Mouse (Mus musculus) neural tube, embryonic 12.5 days (tissue): ENCODE data around the gene Tmem151b. TPM values are rescaled to one million over a fixed set of nuclear protein-coding genes. Genes with fewer than 3 reads are reported as not detected.

ENCODE experiments used
- ATAC-seq: fragments of 200-750 bp; cut with Nextera tagmentation; 2 replicates; pipeline ENCODE4 v1.8.0; 2017; ENCODE audit warnings: low read depth, mild to moderate bottlenecking, moderate TSS enrichment, moderate library complexity; ENCODE audit not compliant: low FRiP score
- H3K27ac ChIP-seq: fragments of 300-500 bp; sonication (generic); 2 replicates; pipeline ENCODE4 v1.5.1; 2016
- H3K27me3 ChIP-seq: fragments of 300-500 bp; sonication (generic); replicated peaks from 2 replicates; pipeline ENCODE4 v1.6.1; 2016; ENCODE audit warnings: mild to moderate bottlenecking
- H3K36me3 ChIP-seq: fragments of 300-500 bp; sonication (generic); 2 replicates; pipeline ENCODE4 v1.6.1; 2016; ENCODE audit warnings: mild to moderate bottlenecking
- H3K4me1 ChIP-seq: fragments of 300-500 bp; sonication (generic); 2 replicates; pipeline ENCODE4 v1.6.1; 2016
- H3K4me2 ChIP-seq: fragments of 300-500 bp; sonication (generic); replicated peaks from 2 replicates; pipeline ENCODE4 v1.6.1; 2016; ENCODE audit warnings: mild to moderate bottlenecking
- H3K4me3 ChIP-seq: fragments of 300-500 bp; sonication (generic); 2 replicates; pipeline ENCODE4 v1.5.1; 2016
- H3K9ac ChIP-seq: fragments of 300-500 bp; sonication (generic); 2 replicates; pipeline ENCODE4 v1.6.1; 2016; ENCODE audit warnings: mild to moderate bottlenecking
- H3K9me3 ChIP-seq: fragments of 300-500 bp; sonication (generic); 2 replicates; pipeline ENCODE4 v1.6.1; 2016; ENCODE audit warnings: mild to moderate bottlenecking
- WGBS: fragments of 180-500 bp; shearing (Covaris S2); methylation state at CpG from one replicate; pipeline ENCODE4 v1.1.7; 2016; 5-methylcytosine and 5-hydroxymethylcytosine counted together
- polyA plus RNA-seq: library from polyadenylated mRNA; unstranded; fragments of >200 nt; fragmentation: Nextera tagmentation; extraction: Ambion mirVana; gene quantifications from 2 replicates; pipeline ENCODE4 v1.2.1, GENCODE M21; 2016

The Tmem151b gene
- polyA plus RNA-seq, 1 experiment from 2014 or later, result 10.5 TPM

- no peak overlapping the region for H3K9ac ChIP-seq
Measured at GRCm38 (mm10) chr17:45582188-45582587, 32.7 kb upstream of the Tmem151b start.

GRCm38 (mm10) chr17:45581567-45581983 is 32.1 kb upstream of the Tmem151b start:
- Histone ChIP-seq H3K27ac (no peak overlapping the region), H3K4me3 (no peak overlapping the region), H3K9ac (no peak overlapping the region), H3K9me3 (no peaks in the 10 kb centered on the region), H3K4me1 (peaks cover 16% of the 10 kb centered on the region; the same call in 1 of the 2 replicates), H3K36me3 (no peaks in the 10 kb centered on the region), H3K4me2 (no peak overlapping the region), H3K27me3 (no peaks in the 10 kb centered on the region)
- 19% methylated on average over 2 of the region's 2 CpGs for WGBS
- ATAC-seq, result peak; percentile 35; the same call in 1 of the 2 replicates

More at GRCm38 (mm10) chr17:45582188-45582587, 32.7 kb upstream of the Tmem151b start:
- Histone ChIP-seq H3K27ac (no peak overlapping the region), H3K4me3 (no peak overlapping the region), H3K27me3 (no peaks in the 10 kb centered on the region), H3K9me3 (no peaks in the 10 kb centered on the region), H3K36me3 (peaks cover 5% of the 10 kb centered on the region; the same call in 1 of the 2 replicates), H3K4me2 (no peak overlapping the region), H3K4me1 (peaks cover 16% of the 10 kb centered on the region; the same call in 1 of the 2 replicates)
- ATAC-seq, result no peak
- WGBS, result 96% methylated on average over 6 of the region's 6 CpGs

GRCm38 (mm10) chr17:45580958-45581477 is 31.5 kb upstream of the Tmem151b start:
- no peak overlapping the region for H3K4me3 ChIP-seq
- no peak overlapping the region for H3K4me2 ChIP-seq
- H3K27ac ChIP-seq, result no peak overlapping the region
- WGBS, result 54% methylated on average over 12 of the region's 12 CpGs
- ATAC-seq, result no peak
- H3K27me3 ChIP-seq, result no peaks in the 10 kb centered on the region
- no peak overlapping the region for H3K9ac ChIP-seq
- no peaks in the 10 kb centered on the region for H3K36me3 ChIP-seq
- H3K4me1 ChIP-seq, result peaks cover 16% of the 10 kb centered on the region; the same call in 1 of the 2 replicates
- no peaks in the 10 kb centered on the region for H3K9me3 ChIP-seq

- ATAC-seq, result no peak
- Histone ChIP-seq H3K4me3 (no peak overlapping the region), H3K9me3 (no peaks in the 10 kb centered on the region), H3K4me1 (peaks cover 17% of the 10 kb centered on the region), H3K27me3 (no peaks in the 10 kb centered on the region), H3K36me3 (no peaks in the 10 kb centered on the region), H3K4me2 (no peak overlapping the region), H3K27ac (no peak overlapping the region), H3K9ac (no peak overlapping the region)
- 85% methylated on average over 4 of the region's 4 CpGs for WGBS
Measured at GRCm38 (mm10) chr17:45579554-45579953, 30.1 kb upstream of the Tmem151b start.

- H3K9me3 ChIP-seq, result no peaks in the 10 kb centered on the region
- H3K36me3 ChIP-seq, result no peaks in the 10 kb centered on the region
- H3K9ac ChIP-seq, result no peak overlapping the region
- no peak overlapping the region for H3K4me2 ChIP-seq
- 78% methylated on average over 7 of the region's 7 CpGs for WGBS
- no peak for ATAC-seq
- peaks cover 16% of the 10 kb centered on the region for H3K4me1 ChIP-seq
- no peaks in the 10 kb centered on the region for H3K27me3 ChIP-seq
- H3K4me3 ChIP-seq, result no peak overlapping the region
- no peak overlapping the region for H3K27ac ChIP-seq
Measured at GRCm38 (mm10) chr17:45578843-45579242, 29.4 kb upstream of the Tmem151b start.

DNA sequence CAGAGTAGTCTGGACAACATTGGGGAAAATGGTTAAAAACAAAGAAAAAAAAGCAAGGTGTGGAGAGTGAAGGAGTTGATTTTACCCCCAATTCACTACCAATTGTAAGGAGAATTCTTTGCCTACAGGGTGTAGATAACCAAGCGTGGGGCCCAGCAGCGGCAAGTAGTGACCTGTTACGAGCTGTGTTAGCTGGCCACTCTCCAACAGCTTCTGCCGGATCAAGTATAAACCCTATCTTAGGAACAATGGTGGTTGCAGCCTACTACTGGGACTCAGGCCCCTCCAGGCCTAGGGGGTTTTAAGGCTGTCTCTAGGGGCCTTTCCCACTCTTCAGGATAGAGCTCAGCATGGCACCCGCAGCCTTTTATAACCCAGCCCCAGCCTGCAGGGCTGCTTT is 28.8 kb upstream of the Tmem151b start:
- Histone ChIP-seq H3K4me2 (no peak overlapping the region), H3K27ac (no peak overlapping the region), H3K4me1 (peaks cover 16% of the 10 kb centered on the region), H3K9me3 (no peaks in the 10 kb centered on the region), H3K36me3 (no peaks in the 10 kb centered on the region), H3K27me3 (no peaks in the 10 kb centered on the region), H3K9ac (no peak overlapping the region), H3K4me3 (no peak overlapping the region)
- ATAC-seq, result no peak
- 77% methylated on average over 5 of the region's 5 CpGs for WGBS

DNA sequence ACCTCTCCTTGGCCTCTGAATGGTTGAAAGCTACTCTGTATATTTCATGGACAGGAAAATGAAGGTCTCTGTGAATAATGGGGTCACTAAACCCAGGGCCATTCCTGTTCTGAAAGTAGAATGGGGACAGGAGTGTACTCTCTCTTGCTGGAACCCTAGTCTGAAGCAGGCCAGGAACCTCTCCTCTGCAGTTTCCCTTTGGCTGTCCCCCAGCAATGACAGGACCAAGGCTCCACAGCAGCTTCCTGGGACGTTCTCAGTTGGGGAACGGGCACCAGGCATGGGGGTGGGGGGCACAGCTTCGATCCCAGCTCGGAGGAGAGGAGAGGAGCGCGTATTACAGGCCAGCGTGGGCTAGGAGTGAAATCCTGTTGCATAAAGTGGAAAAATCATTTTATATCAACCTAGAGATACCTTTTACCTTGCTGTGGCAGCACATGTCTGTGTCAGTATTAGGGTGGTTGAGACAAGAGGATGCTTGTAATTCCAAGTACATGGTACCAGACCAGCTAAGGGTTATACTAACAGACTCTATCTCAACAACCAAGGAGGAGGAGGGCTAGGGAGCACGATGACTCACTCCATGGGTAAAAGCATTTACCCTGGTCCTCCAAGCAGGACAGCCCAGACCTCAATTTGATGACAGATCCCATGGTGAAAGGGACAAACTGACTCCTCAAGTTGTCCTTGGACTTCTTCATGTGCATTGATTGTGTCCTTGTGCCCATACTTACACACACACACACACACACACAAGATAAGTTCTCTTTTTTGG is 25.8 kb upstream of the Tmem151b start:
- ATAC-seq, result no peak
- Histone ChIP-seq H3K9me3 (no peaks in the 10 kb centered on the region), H3K36me3 (peaks cover 15% of the 10 kb centered on the region), H3K4me2 (peak overlapping the region; percentile 81; the same call in 1 of the 2 replicates), H3K27ac (0 out of 2 replicates have a peak overlapping the region, but pooled peaks have one; percentile 84), H3K9ac (no peak overlapping the region), H3K27me3 (no peaks in the 10 kb centered on the region), H3K4me1 (peaks cover 23% of the 10 kb centered on the region), H3K4me3 (no peak overlapping the region)
- 88% methylated on average over 8 of the region's 8 CpGs for WGBS

DNA sequence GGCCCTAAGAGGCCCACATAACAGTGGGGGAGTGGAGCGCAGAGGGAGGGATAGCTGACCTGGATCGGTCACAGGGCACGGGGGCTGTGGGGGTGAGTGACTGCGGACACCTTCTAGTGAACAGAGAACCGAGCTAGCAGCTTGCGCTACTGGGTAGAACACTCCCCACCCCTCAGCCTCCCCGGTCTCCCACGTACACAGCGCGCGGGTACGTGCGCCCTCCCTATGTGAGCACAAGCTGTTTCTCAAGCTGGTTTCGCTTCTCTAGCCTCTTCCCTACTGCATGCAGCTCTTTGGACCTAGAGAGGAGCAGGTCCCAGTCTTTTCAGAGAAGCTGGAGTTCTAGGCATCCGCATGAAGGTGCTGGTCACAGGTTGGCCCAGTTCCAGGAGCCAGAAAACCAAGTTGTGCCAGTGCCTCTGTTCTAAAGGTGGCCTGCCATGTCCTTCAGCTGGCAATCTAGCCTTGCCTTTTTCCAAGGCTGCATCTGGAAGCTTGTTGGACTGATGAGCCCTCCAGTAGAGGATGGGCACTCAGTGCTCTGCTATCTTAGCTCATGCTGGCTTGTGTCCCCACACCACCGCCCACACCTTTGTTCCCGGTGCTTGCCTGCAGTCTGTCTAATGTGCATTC is 24.8 kb upstream of the Tmem151b start:
- Histone ChIP-seq H3K36me3 (peaks cover 26% of the 10 kb centered on the region), H3K4me3 (peak overlapping the region; percentile 99), H3K4me1 (peaks cover 29% of the 10 kb centered on the region), H3K9me3 (no peaks in the 10 kb centered on the region), H3K9ac (peak overlapping the region; percentile 99), H3K4me2 (peak overlapping the region; percentile 81), H3K27me3 (no peaks in the 10 kb centered on the region), H3K27ac (peak overlapping the region; percentile 84)
- WGBS, result 2% methylated on average over 17 of the region's 17 CpGs
- peak; percentile 23 for ATAC-seq

GRCm38 (mm10) chr17:45573780-45574123 is 24.3 kb upstream of the Tmem151b start:
- H3K27me3 ChIP-seq, result no peaks in the 10 kb centered on the region
- peak overlapping the region; percentile 99 for H3K4me3 ChIP-seq
- peak; percentile 72 for ATAC-seq
- peak overlapping the region; percentile 99 for H3K9ac ChIP-seq
- peaks cover 31% of the 10 kb centered on the region for H3K36me3 ChIP-seq
- peak overlapping the region; percentile 81 for H3K4me2 ChIP-seq
- WGBS, result 0% methylated on average over 18 of the region's 18 CpGs
- peaks cover 29% of the 10 kb centered on the region for H3K4me1 ChIP-seq
- H3K9me3 ChIP-seq, result no peaks in the 10 kb centered on the region
- H3K27ac ChIP-seq, result peak overlapping the region; percentile 84

- under 1% methylated on average over 41 of the region's 41 CpGs for WGBS
- H3K4me3 ChIP-seq, result peak within 1 kb of the TSS; percentile 99
- no peaks in the 10 kb centered on the region for H3K9me3 ChIP-seq
- H3K27ac ChIP-seq, result peak within 1 kb of the TSS; percentile 84
- no peaks in the 10 kb centered on the region for H3K27me3 ChIP-seq
- ATAC-seq, result peak; percentile 81
- peak within 1 kb of the TSS; percentile 81 for H3K4me2 ChIP-seq
- peaks cover 36% of the 10 kb centered on the region for H3K36me3 ChIP-seq
- peaks cover 32% of the 10 kb centered on the region for H3K4me1 ChIP-seq
- H3K9ac ChIP-seq, result peak within 1 kb of the TSS; percentile 99
Measured at GRCm38 (mm10) chr17:45573087-45573779, 23.8 kb upstream of the Tmem151b start, which contains the start of gene Hsp90ab1. Gene Hsp90ab1 (minus strand): TSS chr17:45573271.

DNA sequence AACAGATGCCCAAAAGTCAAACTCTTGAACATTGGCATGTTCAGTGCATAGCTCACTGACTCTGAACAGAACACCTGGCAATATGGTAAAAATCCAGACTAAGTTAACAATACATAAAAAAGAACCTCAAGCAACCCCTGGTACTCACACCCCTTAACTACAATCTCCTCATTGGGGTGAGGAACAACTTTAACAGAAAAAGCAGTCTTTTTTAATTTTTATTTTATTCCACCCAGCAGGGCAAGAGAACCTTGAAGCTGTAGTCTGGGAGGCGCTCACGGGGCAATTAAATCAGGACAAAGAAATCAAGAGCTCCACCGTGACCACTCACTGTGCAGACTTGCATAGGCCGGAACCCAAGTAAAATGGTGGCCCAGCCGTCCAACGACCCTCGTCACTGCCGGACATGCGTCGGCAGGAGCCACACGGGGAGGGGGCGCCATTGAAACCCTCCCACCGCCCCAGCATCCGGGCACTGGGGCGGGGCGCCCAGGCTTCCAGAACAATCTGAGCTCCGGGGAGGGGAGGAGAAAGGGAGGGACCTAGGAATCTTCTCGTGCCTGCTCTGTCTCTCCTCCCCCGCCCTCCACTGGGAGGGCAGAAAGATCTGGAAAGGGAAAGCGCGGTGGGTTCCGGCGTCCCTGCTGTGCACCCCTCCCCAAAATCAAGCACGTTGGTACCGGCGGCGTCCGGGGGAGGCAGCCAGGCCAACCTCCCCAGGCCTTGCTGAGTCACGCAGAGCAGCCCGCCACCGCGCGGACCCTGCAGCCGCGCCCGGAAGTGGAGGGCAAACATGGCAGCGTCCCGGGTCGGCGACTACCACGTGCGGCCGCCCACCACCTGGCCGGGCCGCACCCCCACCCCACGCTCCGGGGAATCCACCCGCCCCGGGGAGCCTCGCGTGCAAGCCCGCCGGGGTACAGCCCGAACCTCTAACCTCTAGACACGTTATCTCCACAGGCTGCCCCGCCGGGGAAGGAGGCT is 22.9 kb upstream of the Tmem151b start:
- Histone ChIP-seq H3K9me3 (no peaks in the 10 kb centered on the region), H3K27me3 (no peaks in the 10 kb centered on the region), H3K4me2 (peak overlapping the region; percentile 81), H3K4me1 (peaks cover 34% of the 10 kb centered on the region), H3K27ac (peak overlapping the region; percentile 84), H3K36me3 (peaks cover 44% of the 10 kb centered on the region), H3K4me3 (peak overlapping the region; percentile 99), H3K9ac (peak overlapping the region; percentile 99)
- peak; percentile 52 for ATAC-seq
- WGBS, result under 1% methylated on average over 57 of the region's 57 CpGs
